Mouse (Mus musculus) heart, adult 2 months (tissue): ENCODE measurements at regions not wholly inside any gene's neighbourhood (a gene's known extent, or its start where the extent isn't known, plus 50 kb on each side); places are given as distances from the start of the nearest gene placed in this dataset.

Experiments
- DNase-seq, 2 experiments: peaks; one replicate each; pipeline ENCODE4 v3.0.0; 2021
- H3K27ac ChIP-seq: fragments of 200-600 bp; 2 replicates; pipeline ENCODE4 v1.8.1; 2022
- H3K27me3 ChIP-seq: fragments of 200-500 bp; 2 replicates; pipeline ENCODE4 v1.6.1; 2012; ENCODE audit warnings: mild to moderate bottlenecking, low read length, inconsistent platforms, mixed read lengths; ENCODE audit not compliant: control insufficient read depth, insufficient read depth
- H3K36me3 ChIP-seq: fragments of 200-500 bp; 2 replicates; pipeline ENCODE4 v1.6.1; 2012; ENCODE audit warnings: low read length, inconsistent platforms; ENCODE audit not compliant: control insufficient read depth, insufficient read depth
- H3K4me1 ChIP-seq: fragments of 200-500 bp; 2 replicates; pipeline ENCODE4 v1.6.1; 2011; ENCODE audit warnings: low read length; ENCODE audit not compliant: control insufficient read depth, insufficient read depth
- H3K4me3 ChIP-seq: fragments of 200-600 bp; 2 replicates; pipeline ENCODE4 v1.8.1; 2022
- H3K79me2 ChIP-seq: fragments of 200-500 bp; replicated peaks from 2 replicates; pipeline ENCODE4 v1.6.1; 2012; ENCODE audit warnings: mild to moderate bottlenecking, inconsistent platforms, low read length, moderate library complexity, mixed read lengths; ENCODE audit not compliant: control insufficient read depth, insufficient read depth
- H3K9ac ChIP-seq: fragments of 200-500 bp; 2 replicates; pipeline ENCODE4 v1.6.1; 2012; ENCODE audit warnings: low read depth, mild to moderate bottlenecking, control low read depth, inconsistent platforms, low read length, mixed read lengths
- CTCF ChIP-seq: fragments of 200-600 bp; IDR thresholded peaks from 2 replicates; pipeline ENCODE4 v1.8.1; 2022; ENCODE audit warnings: antibody characterized with exemption, mild to moderate bottlenecking, moderate library complexity
- EP300 ChIP-seq: fragments of 200-500 bp; IDR thresholded peaks from 2 replicates; pipeline ENCODE4 v1.6.1; 2011; ENCODE audit warnings: low read depth, low read length, control low read depth; ENCODE audit not compliant: insufficient read depth
- POLR2A ChIP-seq: fragments of 200-500 bp; IDR thresholded peaks from 2 replicates; pipeline ENCODE4 v1.6.1; 2011; ENCODE audit warnings: mild to moderate bottlenecking, low read depth, low read length, control low read depth; ENCODE audit not compliant: insufficient read depth
- WGBS: fragments of 180-500 bp; shearing (Covaris S2); methylation state at CpG from one replicate; pipeline ENCODE4 v1.1.7; 2018; 5-methylcytosine and 5-hydroxymethylcytosine counted together
- intact Hi-C: fragments of 180-260 bp; cut with DNase I; formaldehyde crosslinking; loops from one replicate; pipeline ENCODE4 v1.15.1; 2025

- H3K9ac ChIP-seq = no peak overlapping the region
- H3K79me2 ChIP-seq = no peaks in the 10 kb centered on the region
- no peaks in the 10 kb centered on the region for H3K27me3 ChIP-seq
- no peak for TF ChIP-seq POLR2A
- no peak for TF ChIP-seq CTCF
- TF ChIP-seq EP300 = no peak
- no peak overlapping the region for H3K27ac ChIP-seq
- WGBS = 68% methylated on average over 13 of the region's 13 CpGs
- no peak for DNase-seq
- H3K36me3 ChIP-seq = no peaks in the 10 kb centered on the region
- intact Hi-C loops = no loop called here
- H3K4me1 ChIP-seq = no peaks in the 10 kb centered on the region
- H3K4me3 ChIP-seq = no peak overlapping the region
Observed at GRCm38 (mm10) chr12:112395909-112396308, 93.3 kb upstream of the A530016L24Rik start.

GRCm38 (mm10) chr12:112403688-112404240 is 85.5 kb upstream of the A530016L24Rik start:
- TF ChIP-seq POLR2A (no peak), EP300 (no peak), CTCF (no peak)
- WGBS = 89% methylated on average over 11 of the region's 11 CpGs

GRCm38 (mm10) chr12:112404338-112404737 is 84.9 kb upstream of the A530016L24Rik start:
- no peaks in the 10 kb centered on the region for H3K79me2 ChIP-seq
- 82% methylated on average over 12 of the region's 12 CpGs for WGBS
- H3K9ac ChIP-seq = no peak overlapping the region
- H3K4me3 ChIP-seq = no peak overlapping the region
- no peak for DNase-seq
- H3K27me3 ChIP-seq = no peaks in the 10 kb centered on the region
- no peaks in the 10 kb centered on the region for H3K36me3 ChIP-seq
- H3K27ac ChIP-seq = no peak overlapping the region
- no peaks in the 10 kb centered on the region for H3K4me1 ChIP-seq
- TF ChIP-seq CTCF (no peak), POLR2A (no peak), EP300 (no peak)
- intact Hi-C loops = no loop called here

More at GRCm38 (mm10) chr12:112403688-112404240, 85.5 kb upstream of the A530016L24Rik start:
- Histone ChIP-seq H3K36me3 (no peaks in the 10 kb centered on the region), H3K4me3 (no peak overlapping the region), H3K27ac (no peak overlapping the region), H3K9ac (no peak overlapping the region), H3K27me3 (no peaks in the 10 kb centered on the region), H3K79me2 (no peaks in the 10 kb centered on the region), H3K4me1 (no peaks in the 10 kb centered on the region)
- no peak for DNase-seq
- intact Hi-C loops = no loop called here

GRCm38 (mm10) chr12:112405781-112406213 is 83.5 kb upstream of the A530016L24Rik start:
- H3K36me3 ChIP-seq = no peaks in the 10 kb centered on the region
- H3K79me2 ChIP-seq = no peaks in the 10 kb centered on the region
- no peak overlapping the region for H3K9ac ChIP-seq
- no peak overlapping the region for H3K4me3 ChIP-seq
- TF ChIP-seq CTCF (no peak), EP300 (no peak), POLR2A (no peak)
- no peaks in the 10 kb centered on the region for H3K27me3 ChIP-seq
- H3K27ac ChIP-seq = no peak overlapping the region
- no peak for DNase-seq
- WGBS = 82% methylated on average over 12 of the region's 12 CpGs
- intact Hi-C loops = no loop called here
- no peaks in the 10 kb centered on the region for H3K4me1 ChIP-seq

- no peaks in the 10 kb centered on the region for H3K27me3 ChIP-seq
- H3K79me2 ChIP-seq = no peaks in the 10 kb centered on the region
- no peaks in the 10 kb centered on the region for H3K4me1 ChIP-seq
- H3K9ac ChIP-seq = no peak overlapping the region
- no peaks in the 10 kb centered on the region for H3K36me3 ChIP-seq
- WGBS = 19% methylated on average over 13 of the region's 13 CpGs
- TF ChIP-seq POLR2A (no peak), EP300 (no peak), CTCF (peak; percentile 85)
- no peak overlapping the region for H3K4me3 ChIP-seq
- no peak overlapping the region for H3K27ac ChIP-seq
- DNase-seq = no peak
- intact Hi-C loops = loop anchor here (1.0 to 5.0 kb wide), 3 partner anchors 36 to 132 kb away; no protein-coding TSS in a partner anchor
Observed at GRCm38 (mm10) chr12:112411612-112412350, 77.5 kb upstream of the A530016L24Rik start.

GRCm38 (mm10) chr12:112412351-112412697 is 76.9 kb upstream of the A530016L24Rik start:
- WGBS = 46% methylated on average over 2 of the region's 2 CpGs
- H3K27ac ChIP-seq = no peak overlapping the region
- intact Hi-C loops = loop anchor here (5.0 kb wide), 1 partner anchor 35 kb away; no protein-coding TSS in a partner anchor
- H3K79me2 ChIP-seq = no peaks in the 10 kb centered on the region
- TF ChIP-seq POLR2A (no peak), CTCF (no peak), EP300 (no peak)
- H3K4me3 ChIP-seq = no peak overlapping the region
- H3K9ac ChIP-seq = no peak overlapping the region
- no peaks in the 10 kb centered on the region for H3K4me1 ChIP-seq
- no peaks in the 10 kb centered on the region for H3K27me3 ChIP-seq
- no peaks in the 10 kb centered on the region for H3K36me3 ChIP-seq
- no peak for DNase-seq
